Mouse (Mus musculus) hindbrain, embryonic 15.5 days (tissue): ENCODE data around the gene Porcn. TPM values are rescaled to one million over a fixed set of nuclear protein-coding genes. Genes with fewer than 3 reads are reported as not detected.
A peak's percentile ranks its signal among the peaks of the same experiment; 100 is the strongest.

ENCODE experiments used
- ATAC-seq: fragments of 200-750 bp; cut with Nextera tagmentation; 2 replicates; pipeline ENCODE4 v1.8.0; 2017; ENCODE audit warnings: low read depth, moderate number of reproducible peaks, moderate TSS enrichment; ENCODE audit not compliant: low FRiP score
- H3K27ac ChIP-seq: fragments of 300-500 bp; sonication (generic); replicated peaks from 2 replicates; pipeline ENCODE4 v1.5.1; 2015; ENCODE audit warnings: mild to moderate bottlenecking, inconsistent platforms
- H3K27me3 ChIP-seq: fragments of 300-500 bp; sonication (generic); 2 replicates; pipeline ENCODE4 v1.6.1; 2015; ENCODE audit warnings: control low read depth, inconsistent platforms
- H3K36me3 ChIP-seq: fragments of 300-500 bp; sonication (generic); 2 replicates; pipeline ENCODE4 v1.6.1; 2015; ENCODE audit warnings: control low read depth, inconsistent platforms
- H3K4me1 ChIP-seq: fragments of 300-500 bp; sonication (generic); replicated peaks from 2 replicates; pipeline ENCODE4 v1.6.1; 2015; ENCODE audit warnings: control low read depth, inconsistent platforms
- H3K4me2 ChIP-seq: fragments of 300-500 bp; sonication (generic); 2 replicates; pipeline ENCODE4 v1.6.1; 2015; ENCODE audit warnings: moderate library complexity, mild to moderate bottlenecking, inconsistent platforms
- H3K4me3 ChIP-seq: fragments of 300-500 bp; sonication (generic); 2 replicates; pipeline ENCODE4 v1.5.1; 2015; ENCODE audit warnings: mild to moderate bottlenecking, inconsistent platforms
- H3K9ac ChIP-seq: fragments of 300-500 bp; sonication (generic); 2 replicates; pipeline ENCODE4 v1.6.1; 2015; ENCODE audit warnings: inconsistent platforms
- H3K9me3 ChIP-seq: fragments of 300-500 bp; sonication (generic); 2 replicates; pipeline ENCODE4 v1.6.1; 2016; ENCODE audit warnings: control low read depth, inconsistent platforms
- WGBS: fragments of 180-500 bp; shearing (Covaris S2); methylation state at CpG from one replicate; pipeline ENCODE4 v1.1.7; 2015; 5-methylcytosine and 5-hydroxymethylcytosine counted together
- polyA plus RNA-seq: library from polyadenylated mRNA; unstranded; fragments of >200 nt; fragmentation: Nextera tagmentation; extraction: Ambion mirVana; gene quantifications from 2 replicates; pipeline ENCODE4 v1.2.1, GENCODE M21; 2015

Porcn gene
- polyA plus RNA-seq: 47.0 and 52.9 TPM in 2 replicates

DNA sequence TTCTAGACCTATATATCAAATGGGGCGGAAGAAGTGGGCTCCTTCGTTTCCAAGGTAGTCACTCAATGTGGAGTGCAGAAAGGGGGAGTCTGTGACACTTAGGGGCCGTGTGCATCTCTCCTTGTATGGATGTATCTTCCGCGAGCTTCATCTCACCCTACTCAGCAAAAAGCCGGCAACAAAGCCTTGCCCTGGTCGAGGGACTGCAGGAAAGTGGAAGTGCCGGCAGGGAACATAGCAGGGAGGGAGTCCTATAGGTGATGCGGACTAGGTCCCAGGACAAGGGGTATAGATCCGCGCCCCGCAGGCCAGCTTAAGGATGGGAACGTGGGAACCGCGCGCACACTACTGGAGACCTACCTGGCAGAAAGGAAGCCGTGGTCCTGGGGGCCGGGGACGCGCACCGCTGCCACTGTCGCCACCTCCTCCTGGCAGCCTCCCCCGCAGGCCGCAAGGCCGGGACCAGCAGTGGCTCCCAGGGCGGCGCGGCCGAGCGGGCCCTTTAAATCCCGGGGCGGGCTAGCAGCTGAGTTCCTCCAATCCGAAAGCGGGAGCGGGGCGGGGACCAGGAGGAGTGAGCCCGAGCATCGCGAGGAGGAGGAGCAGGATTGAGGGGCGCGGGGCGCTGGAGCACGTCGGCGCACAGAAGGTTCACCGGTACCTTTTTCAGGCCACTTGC is at the start of gene Porcn:
Porcn (minus strand) TSS at position 511 of the 679 bp plus-strand sequence.
- peak within 1 kb of the TSS; percentile 59 for H3K4me2 ChIP-seq
- H3K36me3 ChIP-seq: peaks cover 5% of the 10 kb centered on the region; the same call in 1 of the 2 replicates
- no peaks in the 10 kb centered on the region for H3K9me3 ChIP-seq
- H3K4me1 ChIP-seq: peaks cover 6% of the 10 kb centered on the region
- WGBS: 15% methylated on average over 44 of the region's 46 CpGs
- ATAC-seq: peak; percentile 96
- peak within 1 kb of the TSS; percentile 54 for H3K4me3 ChIP-seq
- H3K27ac ChIP-seq: peak within 1 kb of the TSS; percentile 81
- no peaks in the 10 kb centered on the region for H3K27me3 ChIP-seq
- peak within 1 kb of the TSS; percentile 50 for H3K9ac ChIP-seq

GRCm38 (mm10) chrX:8255807-8256206 is 49.5 kb upstream of the Porcn start:
- WGBS: 28% methylated on average over 4 of the region's 6 CpGs

DNA sequence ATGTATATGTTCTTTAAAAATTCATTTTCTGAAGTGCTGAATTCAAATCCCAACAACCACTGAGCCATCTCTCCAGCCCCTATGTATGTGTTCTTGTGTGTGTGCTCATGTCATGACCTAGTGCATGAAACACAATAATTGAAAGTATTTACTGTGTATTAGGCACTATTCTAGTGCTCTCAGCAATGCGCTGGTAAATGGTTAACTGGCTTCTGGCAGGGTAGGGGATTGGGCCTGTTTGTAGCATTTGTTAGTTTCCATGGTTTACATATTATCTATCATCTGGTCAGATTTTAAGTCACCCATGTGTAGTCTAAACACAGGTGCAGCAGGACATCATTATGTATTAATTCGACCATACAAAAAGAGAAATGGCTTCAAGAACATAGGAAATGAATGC is 47.4 kb upstream of the Porcn start:
- Histone ChIP-seq H3K4me2 (no peak overlapping the region), H3K9ac (no peak overlapping the region)
- 85% methylated on average over 2 of the region's 2 CpGs for WGBS

More at GRCm38 (mm10) chrX:8255807-8256206, 49.5 kb upstream of the Porcn start:
- peaks cover 8% of the 10 kb centered on the region; the same call in 1 of the 2 replicates for H3K4me1 ChIP-seq
- H3K4me2 ChIP-seq: no peak overlapping the region
- H3K27me3 ChIP-seq: no peaks in the 10 kb centered on the region
- H3K9me3 ChIP-seq: no peaks in the 10 kb centered on the region
- H3K36me3 ChIP-seq: no peaks in the 10 kb centered on the region
- no peak overlapping the region for H3K27ac ChIP-seq
- no peak overlapping the region for H3K9ac ChIP-seq
- H3K4me3 ChIP-seq: no peak overlapping the region
- ATAC-seq: no peak

DNA sequence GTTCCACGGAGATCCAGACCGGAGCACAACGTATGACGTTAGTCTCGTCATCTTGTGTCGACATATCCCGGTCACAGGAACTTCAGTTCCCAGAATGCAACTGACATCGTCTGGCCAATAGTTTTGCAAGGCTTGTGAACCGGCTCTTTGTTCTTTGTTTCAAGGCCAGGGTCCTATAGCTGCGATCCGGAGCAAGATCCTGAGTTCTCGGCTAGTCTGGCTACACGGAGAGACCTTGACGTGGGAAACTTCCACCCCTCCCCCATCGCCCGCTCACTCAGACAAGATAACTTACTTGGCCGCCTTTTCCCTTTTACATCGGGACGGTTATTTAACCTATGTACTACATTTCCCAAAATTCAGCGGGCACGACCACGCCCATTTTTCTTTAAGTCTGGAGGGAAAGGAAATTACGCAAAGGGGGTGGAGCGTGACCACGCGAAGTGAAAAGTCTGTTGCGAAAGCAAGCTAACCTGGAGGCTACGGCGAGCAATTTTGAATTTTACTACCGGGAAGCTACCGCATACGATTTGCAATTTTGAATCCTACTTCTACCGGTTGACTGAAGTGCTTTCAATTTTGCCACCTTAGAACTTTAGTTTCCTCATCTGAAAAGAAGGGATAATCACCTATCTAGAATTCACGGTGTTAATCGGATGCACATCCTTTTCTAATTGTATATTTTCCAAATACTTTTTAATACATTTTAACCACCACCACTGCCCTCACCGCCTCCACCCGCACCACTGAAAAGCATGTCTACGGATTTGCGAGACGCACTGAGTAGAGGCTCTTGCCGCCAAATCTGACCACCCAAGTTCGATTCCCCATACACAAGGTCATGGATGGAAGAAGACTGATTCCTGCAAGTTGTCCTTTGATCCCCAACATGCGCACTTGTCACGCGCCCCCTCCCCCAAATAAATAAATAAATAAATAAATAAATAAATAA is 46.3 kb upstream of the Porcn start, which contains the start of gene Ftsj1:
Ftsj1 (minus strand) TSS at position 73 of the 952 bp plus-strand sequence.
- H3K4me2 ChIP-seq: peak within 1 kb of the TSS; percentile 58
- H3K36me3 ChIP-seq: no peaks in the 10 kb centered on the region; the same call in 1 of the 2 replicates
- H3K27ac ChIP-seq: peak within 1 kb of the TSS; percentile 89
- no peaks in the 10 kb centered on the region for H3K9me3 ChIP-seq
- H3K9ac ChIP-seq: peak within 1 kb of the TSS; percentile 60
- H3K4me3 ChIP-seq: peak within 1 kb of the TSS; percentile 58
- peaks cover 8% of the 10 kb centered on the region; the same call in 1 of the 2 replicates for H3K4me1 ChIP-seq
- peak; percentile 95 for ATAC-seq
- no peaks in the 10 kb centered on the region for H3K27me3 ChIP-seq
- WGBS: 15% methylated on average over 45 of the region's 45 CpGs

More for the DNA sequence above, 47.4 kb upstream of the Porcn start:
- no peak overlapping the region for H3K27ac ChIP-seq
- no peaks in the 10 kb centered on the region for H3K9me3 ChIP-seq
- no peaks in the 10 kb centered on the region for H3K27me3 ChIP-seq
- ATAC-seq: no peak
- H3K36me3 ChIP-seq: no peaks in the 10 kb centered on the region; the same call in 1 of the 2 replicates
- peaks cover 8% of the 10 kb centered on the region; the same call in 1 of the 2 replicates for H3K4me1 ChIP-seq
- H3K4me3 ChIP-seq: no peak overlapping the region

DNA sequence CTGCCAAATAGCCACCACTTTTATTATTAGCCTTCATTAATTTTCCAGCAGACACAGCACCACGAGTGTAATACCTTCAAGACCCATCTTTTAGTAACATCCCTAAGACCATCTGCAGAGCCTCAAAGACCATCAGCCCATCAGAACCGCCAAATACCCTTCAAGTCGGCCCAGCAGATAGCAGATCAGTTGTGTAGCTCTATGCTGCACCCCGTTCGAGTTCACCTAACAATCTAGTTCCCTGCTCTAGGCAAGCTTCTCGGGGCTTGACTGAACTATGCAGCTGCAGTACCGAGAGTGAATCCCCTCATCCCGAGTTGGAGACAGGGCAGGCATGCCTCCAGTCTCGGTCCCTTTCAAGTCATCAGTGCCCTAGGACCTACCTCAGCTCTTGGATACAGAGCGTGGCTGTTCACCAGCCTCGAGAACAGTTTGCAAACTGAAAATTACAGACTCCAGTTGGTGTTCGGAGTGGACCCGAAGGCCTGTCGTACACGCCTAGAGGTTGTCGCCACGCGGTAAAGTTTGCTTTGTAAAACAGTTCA is 45.5 kb upstream of the Porcn start:
- ATAC-seq: peak; percentile 73; the same call in 1 of the 2 replicates
- WGBS: 18% methylated on average over 18 of the region's 18 CpGs

GRCm38 (mm10) chrX:8248542-8249120 is 42.3 kb upstream of the Porcn start:
- H3K4me2 ChIP-seq: no peak overlapping the region
- 91% methylated on average over 8 of the region's 8 CpGs for WGBS
- peaks cover 8% of the 10 kb centered on the region; the same call in 1 of the 2 replicates for H3K4me1 ChIP-seq
- no peaks in the 10 kb centered on the region for H3K9me3 ChIP-seq
- H3K27me3 ChIP-seq: no peaks in the 10 kb centered on the region
- H3K36me3 ChIP-seq: no peaks in the 10 kb centered on the region; the same call in 1 of the 2 replicates
- H3K4me3 ChIP-seq: no peak overlapping the region
- no peak overlapping the region for H3K27ac ChIP-seq
- no peak overlapping the region for H3K9ac ChIP-seq
- ATAC-seq: no peak

More for the DNA sequence above, 45.5 kb upstream of the Porcn start:
- Histone ChIP-seq H3K4me3 (peak overlapping the region; percentile 58), H3K9me3 (no peaks in the 10 kb centered on the region), H3K4me2 (peak overlapping the region; percentile 48), H3K27me3 (no peaks in the 10 kb centered on the region), H3K9ac (peak overlapping the region; percentile 58), H3K36me3 (no peaks in the 10 kb centered on the region; the same call in 1 of the 2 replicates), H3K4me1 (peaks cover 8% of the 10 kb centered on the region; the same call in 1 of the 2 replicates), H3K27ac (peak overlapping the region; percentile 56; the same call in 1 of the 2 replicates)

- Histone ChIP-seq H3K27me3 (no peaks in the 10 kb centered on the region), H3K36me3 (no peaks in the 10 kb centered on the region; the same call in 1 of the 2 replicates), H3K4me2 (no peak overlapping the region), H3K4me3 (no peak overlapping the region), H3K9me3 (no peaks in the 10 kb centered on the region), H3K27ac (no peak overlapping the region), H3K4me1 (peaks cover 8% of the 10 kb centered on the region; the same call in 1 of the 2 replicates), H3K9ac (no peak overlapping the region)
- ATAC-seq: no peak
- WGBS: 84% methylated on average over 2 of the region's 2 CpGs
Measured at GRCm38 (mm10) chrX:8247680-8248079, 41.4 kb upstream of the Porcn start.

DNA sequence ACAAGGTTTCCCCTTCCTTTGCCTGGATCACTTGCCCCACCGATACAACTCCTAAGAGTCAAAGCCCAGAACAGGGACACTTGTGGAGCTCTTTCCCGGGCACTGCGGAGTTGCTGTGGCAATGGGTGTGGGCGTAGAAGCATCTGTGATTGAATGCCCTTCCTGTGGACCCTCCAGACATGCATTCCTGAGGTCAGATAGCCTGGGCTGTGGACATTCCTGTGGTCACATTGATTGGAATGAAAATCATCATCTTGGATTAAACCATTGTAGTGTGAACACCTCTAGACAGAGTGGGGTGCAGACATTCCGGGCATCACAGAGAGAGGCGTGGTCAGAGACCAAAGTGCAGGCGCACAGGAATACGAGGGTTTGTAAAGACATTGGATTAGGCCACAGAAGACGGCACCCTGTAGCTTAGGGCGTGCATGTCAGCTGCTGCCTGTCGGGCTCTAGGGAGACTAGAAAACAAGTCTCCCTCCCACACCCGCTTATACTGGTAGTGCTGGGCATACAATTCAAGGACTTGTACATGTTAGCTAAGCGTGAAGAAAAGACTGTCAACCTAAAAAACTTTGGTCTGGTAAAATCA is 32.6 kb upstream of the Porcn start:
- no peak for ATAC-seq
- Histone ChIP-seq H3K27me3 (no peaks in the 10 kb centered on the region), H3K9ac (no peak overlapping the region), H3K4me2 (no peak overlapping the region), H3K9me3 (no peaks in the 10 kb centered on the region), H3K4me3 (no peak overlapping the region), H3K4me1 (no peaks in the 10 kb centered on the region), H3K27ac (no peak overlapping the region), H3K36me3 (peaks cover 3% of the 10 kb centered on the region; the same call in 1 of the 2 replicates)
- WGBS: 68% methylated on average over 13 of the region's 13 CpGs

- H3K9me3 ChIP-seq: no peaks in the 10 kb centered on the region
- H3K4me2 ChIP-seq: no peak overlapping the region
- H3K27ac ChIP-seq: no peak overlapping the region
- no peaks in the 10 kb centered on the region for H3K27me3 ChIP-seq
- no peak for ATAC-seq
- H3K4me3 ChIP-seq: no peak overlapping the region
- H3K4me1 ChIP-seq: no peaks in the 10 kb centered on the region
- H3K9ac ChIP-seq: no peak overlapping the region
- H3K36me3 ChIP-seq: peaks cover 3% of the 10 kb centered on the region; the same call in 1 of the 2 replicates
- WGBS: 89% methylated on average over 2 of the region's 2 CpGs
Measured at GRCm38 (mm10) chrX:8236704-8237103, 30.4 kb upstream of the Porcn start.

GRCm38 (mm10) chrX:8233602-8234001 is 27.3 kb upstream of the Porcn start:
- Histone ChIP-seq H3K4me2 (no peak overlapping the region), H3K36me3 (no peaks in the 10 kb centered on the region), H3K9me3 (no peaks in the 10 kb centered on the region), H3K27ac (no peak overlapping the region), H3K4me1 (no peaks in the 10 kb centered on the region), H3K9ac (no peak overlapping the region), H3K27me3 (no peaks in the 10 kb centered on the region), H3K4me3 (no peak overlapping the region)
- WGBS: 78% methylated on average over 3 of the region's 3 CpGs
- no peak for ATAC-seq

DNA sequence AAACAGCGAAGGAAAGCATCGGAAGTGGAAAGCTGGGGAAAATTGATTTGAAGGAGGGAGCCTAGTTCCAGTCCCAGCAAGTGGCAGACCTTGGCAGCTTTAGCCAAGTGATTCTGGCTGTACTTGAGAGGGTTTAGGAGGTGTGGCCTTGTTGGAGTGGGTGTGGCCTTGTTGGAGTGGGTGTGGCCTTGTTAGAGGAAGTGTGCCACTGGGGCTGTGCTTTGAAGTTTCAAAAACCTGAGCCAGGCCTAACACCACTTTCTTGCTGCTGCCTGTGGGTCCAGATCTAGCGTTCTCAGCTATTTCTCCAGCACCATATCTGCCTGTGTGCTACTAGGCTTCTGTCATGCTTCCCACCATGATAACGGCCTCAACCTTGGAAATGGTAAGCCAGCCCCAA is 23.9 kb upstream of the Porcn start:
- no peak overlapping the region for H3K27ac ChIP-seq
- no peaks in the 10 kb centered on the region for H3K4me1 ChIP-seq
- no peak overlapping the region for H3K4me2 ChIP-seq
- H3K36me3 ChIP-seq: no peaks in the 10 kb centered on the region
- no peak for ATAC-seq
- H3K9ac ChIP-seq: no peak overlapping the region
- no peaks in the 10 kb centered on the region for H3K9me3 ChIP-seq
- H3K27me3 ChIP-seq: no peaks in the 10 kb centered on the region
- no peak overlapping the region for H3K4me3 ChIP-seq
- WGBS: 88% methylated on average over 4 of the region's 4 CpGs
